Mouse (Mus musculus) kidney, postnatal 36 days (tissue): ENCODE measurements around the gene Cdc20b.
"Not testable (repeated sequence)": the region's sequence is repeated elsewhere in the genome, so short reads cannot be mapped to it uniquely, and the experiment has no call there.

Source experiments
- DNase-seq, 2 experiments: peaks; one replicate each; pipeline ENCODE4 v3.0.0; 2021 to 2022; ENCODE audit warnings: mixed read lengths in 2 of 2

Cdc20b gene

GRCm38 (mm10) chr13:113034950-113035421, at the start of gene Cdc20b:
Gene Cdc20b, plus strand, starts transcription at chr13:113035111.
- DNase-seq: peak; percentile 21 to 52

GRCm38 (mm10) chr13:112985605-112986450, 49.1 kb upstream of the Cdc20b start:
- DNase-seq: no peak

- no peak for DNase-seq
Observed at GRCm38 (mm10) chr13:112986451-112986950, 48.4 kb upstream of the Cdc20b start.

GRCm38 (mm10) chr13:112987532-112987943, 47.4 kb upstream of the Cdc20b start, which contains the start of gene Ccno:
Gene Ccno, plus strand, starts transcription at chr13:112987802.
- peak; percentile 96 to 97 for DNase-seq

- peak; percentile 24 to 53 for DNase-seq
Observed at GRCm38 (mm10) chr13:112987991-112988390, 46.9 kb upstream of the Cdc20b start.

GRCm38 (mm10) chr13:112988866-112989265, 46.0 kb upstream of the Cdc20b start:
- peak in 1 of 2 experiments; percentile 24 for DNase-seq

GRCm38 (mm10) chr13:112989541-112989940, 45.4 kb upstream of the Cdc20b start:
- DNase-seq: peak in 1 of 2 experiments; percentile 18

- DNase-seq: no peak
Observed at GRCm38 (mm10) chr13:112990346-112990745, 44.6 kb upstream of the Cdc20b start.

GRCm38 (mm10) chr13:112993531-112994152, 41.3 kb upstream of the Cdc20b start, which contains the start of gene Mcidas:
Gene Mcidas, plus strand, starts transcription at chr13:112993845.
- DNase-seq: peak; percentile 29 to 55

GRCm38 (mm10) chr13:112994191-112994590, 40.7 kb upstream of the Cdc20b start:
- peak; percentile 64 to 83 for DNase-seq

- peak in 1 of 2 experiments; percentile 17 for DNase-seq
Observed at GRCm38 (mm10) chr13:112996407-112996806, 38.5 kb upstream of the Cdc20b start.

- no peak for DNase-seq
Observed at GRCm38 (mm10) chr13:112997369-112997768, 37.5 kb upstream of the Cdc20b start.

GRCm38 (mm10) chr13:112998427-112999201, 36.3 kb upstream of the Cdc20b start:
- DNase-seq: peak in 1 of 2 experiments; percentile 37

GRCm38 (mm10) chr13:113000090-113000489, 34.8 kb upstream of the Cdc20b start:
- no peak for DNase-seq

- no peak for DNase-seq
Observed at GRCm38 (mm10) chr13:113000576-113001318, 34.2 kb upstream of the Cdc20b start.

GRCm38 (mm10) chr13:113012683-113013082, 22.2 kb upstream of the Cdc20b start:
- DNase-seq: no peak

- DNase-seq: not testable (repeated sequence)
Observed at GRCm38 (mm10) chr13:113013174-113013953, 21.5 kb upstream of the Cdc20b start.

- no peak for DNase-seq
Observed at GRCm38 (mm10) chr13:113021521-113021920, 13.4 kb upstream of the Cdc20b start.

- DNase-seq: no peak
Observed at GRCm38 (mm10) chr13:113022467-113022866, 12.4 kb upstream of the Cdc20b start.

- DNase-seq: no peak
Observed at GRCm38 (mm10) chr13:113023274-113024143, 11.4 kb upstream of the Cdc20b start.
